Mouse (Mus musculus): Measurements from ENCODE around the gene Prkaa2.
"Not testable (repeated sequence)": the region's sequence is repeated elsewhere in the genome, so short reads cannot be mapped to it uniquely, and the experiment has no call there.

Prkaa2 gene

GRCm38 (mm10) chr4:105015496-105015895, 94.2 kb downstream of the Prkaa2 start:
- no peak for DNase-seq (ENCODE audit: low read depth)

GRCm38 (mm10) chr4:105013718-105014117, 96.0 kb downstream of the Prkaa2 start:
- DNase-seq (ENCODE audit: low read depth) = no peak

- DNase-seq (ENCODE audit: low read depth) = no peak
Measured at GRCm38 (mm10) chr4:105007360-105008018, 102.2 kb downstream of the Prkaa2 start.

- not testable (repeated sequence) for DNase-seq (ENCODE audit: low read depth)
Measured at GRCm38 (mm10) chr4:105004649-105005048, 105.0 kb downstream of the Prkaa2 start.

- DNase-seq (ENCODE audit: low read depth) = no peak
Measured at GRCm38 (mm10) chr4:105004135-105004534, 105.6 kb downstream of the Prkaa2 start.

- DNase-seq (ENCODE audit: low read depth) = no peak
Measured at GRCm38 (mm10) chr4:105001736-105002135, 108.0 kb downstream of the Prkaa2 start.

- no peak for DNase-seq (ENCODE audit: low read depth)
Measured at GRCm38 (mm10) chr4:104999702-105000101, 110.0 kb downstream of the Prkaa2 start.

- DNase-seq (ENCODE audit: low read depth) = no peak
Measured at GRCm38 (mm10) chr4:104993140-104993874, 116.4 kb downstream of the Prkaa2 start.

GRCm38 (mm10) chr4:104992271-104992670, 117.4 kb downstream of the Prkaa2 start:
- no peak for DNase-seq (ENCODE audit: low read depth)

- no peak for DNase-seq (ENCODE audit: low read depth)
Measured at GRCm38 (mm10) chr4:104990686-104991085, 119.0 kb downstream of the Prkaa2 start.

- DNase-seq (ENCODE audit: low read depth) = no peak
Measured at GRCm38 (mm10) chr4:104990016-104990415, 119.7 kb downstream of the Prkaa2 start.

- DNase-seq (ENCODE audit: low read depth) = no peak
Measured at GRCm38 (mm10) chr4:104988709-104989108, 121.0 kb downstream of the Prkaa2 start.

GRCm38 (mm10) chr4:104988102-104988501, 121.6 kb downstream of the Prkaa2 start:
- no peak for DNase-seq (ENCODE audit: low read depth)

GRCm38 (mm10) chr4:104987631-104988030, 122.1 kb downstream of the Prkaa2 start:
- no peak for DNase-seq (ENCODE audit: low read depth)

GRCm38 (mm10) chr4:104985960-104986632, 123.6 kb downstream of the Prkaa2 start:
- DNase-seq (ENCODE audit: low read depth) = no peak
